Mouse (Mus musculus): ENCODE results near the gene Ccdc13.

The Ccdc13 gene

GRCm38 (mm10) chr9:121802747-121803146 lies 36.5 kb downstream of the Ccdc13 start:
- DNase-seq (ENCODE audit: low read depth, low spot score) = no peak

GRCm38 (mm10) chr9:121798887-121799520 lies 40.3 kb downstream of the Ccdc13 start:
- DNase-seq (ENCODE audit: low read depth, low spot score) = no peak

GRCm38 (mm10) chr9:121797722-121798121 lies 41.5 kb downstream of the Ccdc13 start:
- no peak for DNase-seq (ENCODE audit: low read depth, low spot score)

GRCm38 (mm10) chr9:121794972-121795539 lies 44.2 kb downstream of the Ccdc13 start:
- DNase-seq (ENCODE audit: low read depth, low spot score) = no peak

GRCm38 (mm10) chr9:121791757-121792521 lies 47.3 kb downstream of the Ccdc13 start, which contains the start of gene Hhatl:
Hhatl (minus strand) TSS chr9:121792507.
- DNase-seq (ENCODE audit: low read depth, low spot score) = no peak

GRCm38 (mm10) chr9:121791206-121791605 lies 48.1 kb downstream of the Ccdc13 start:
- DNase-seq (ENCODE audit: low read depth, low spot score) = no peak

- DNase-seq (ENCODE audit: low read depth, low spot score) = no peak
These were observed 52.9 kb downstream of the Ccdc13 start for GRCm38 (mm10) chr9:121786359-121786758.

- DNase-seq (ENCODE audit: low read depth, low spot score) = no peak
These were observed 54.0 kb downstream of the Ccdc13 start for GRCm38 (mm10) chr9:121785261-121785660.

- no peak for DNase-seq (ENCODE audit: low read depth, low spot score)
These were observed 54.5 kb downstream of the Ccdc13 start for GRCm38 (mm10) chr9:121784801-121785200.

- DNase-seq (ENCODE audit: low read depth, low spot score) = no peak
These were observed 61.1 kb downstream of the Ccdc13 start for GRCm38 (mm10) chr9:121778066-121778624.

GRCm38 (mm10) chr9:121777484-121778065 lies 61.7 kb downstream of the Ccdc13 start, which contains the start of gene Klhl40:
Klhl40 (plus strand) TSS chr9:121777607.
- no peak for DNase-seq (ENCODE audit: low read depth, low spot score)

- no peak for DNase-seq (ENCODE audit: low read depth, low spot score)
These were observed 62.8 kb downstream of the Ccdc13 start for GRCm38 (mm10) chr9:121776511-121776910.

GRCm38 (mm10) chr9:121775951-121776350 lies 63.3 kb downstream of the Ccdc13 start:
- DNase-seq (ENCODE audit: low read depth, low spot score) = no peak

GRCm38 (mm10) chr9:121772412-121772811 lies 66.8 kb downstream of the Ccdc13 start:
- no peak for DNase-seq (ENCODE audit: low read depth, low spot score)

GRCm38 (mm10) chr9:121765166-121765855 lies 74.0 kb downstream of the Ccdc13 start:
- DNase-seq (ENCODE audit: low read depth, low spot score) = no peak

- no peak for DNase-seq (ENCODE audit: low read depth, low spot score)
These were observed 75.5 kb downstream of the Ccdc13 start for GRCm38 (mm10) chr9:121763716-121764115.

- DNase-seq (ENCODE audit: low read depth, low spot score) = no peak
These were observed 76.5 kb downstream of the Ccdc13 start for GRCm38 (mm10) chr9:121762761-121763160.

GRCm38 (mm10) chr9:121762248-121762647 lies 77.0 kb downstream of the Ccdc13 start:
- no peak for DNase-seq (ENCODE audit: low read depth, low spot score)

GRCm38 (mm10) chr9:121761787-121762186 lies 77.5 kb downstream of the Ccdc13 start:
- no peak for DNase-seq (ENCODE audit: low read depth, low spot score)

GRCm38 (mm10) chr9:121761091-121761665 lies 78.1 kb downstream of the Ccdc13 start:
- no peak for DNase-seq (ENCODE audit: low read depth, low spot score)

Measured in retina, adult 2 months (tissue).